Mouse (Mus musculus): ENCODE measurements at regions not wholly inside any gene's neighbourhood (a gene's known extent, or its start where the extent isn't known, plus 50 kb on each side); places are given as distances from the start of the nearest gene placed in this dataset.
"Not testable (repeated sequence)": the region's sequence is repeated elsewhere in the genome, so short reads cannot be mapped to it uniquely, and the experiment has no call there.

- no peak for DNase-seq
Measured at GRCm38 (mm10) chr5:91892338-91892737, 70.5 kb downstream of the Rchy1 start.

DNA sequence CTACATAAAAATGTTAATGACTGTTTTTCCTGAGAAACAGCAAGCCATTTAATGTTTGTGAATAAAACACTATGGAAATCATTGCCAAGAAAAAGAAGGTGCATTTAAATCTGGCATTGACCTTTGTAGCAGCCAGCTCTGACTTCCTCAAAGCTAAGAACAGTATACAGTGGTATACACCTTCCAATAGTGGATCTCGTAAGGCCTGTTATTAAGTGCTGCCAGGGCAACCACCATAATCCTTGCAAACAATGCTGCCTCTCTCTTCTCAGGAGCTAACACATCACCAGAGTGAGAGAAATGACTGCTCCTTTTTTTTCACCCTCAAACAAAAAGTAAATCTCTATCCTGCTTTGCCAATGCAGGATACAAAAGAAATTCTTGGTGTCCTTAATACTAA, 81.1 kb downstream of the Rchy1 start:
- DNase-seq = no peak

GRCm38 (mm10) chr5:91880231-91880630, 82.6 kb downstream of the Rchy1 start:
- DNase-seq = no peak

- DNase-seq = no peak
Measured at GRCm38 (mm10) chr5:91878627-91879026, 84.2 kb downstream of the Rchy1 start.

GRCm38 (mm10) chr5:91876682-91877031, 86.2 kb downstream of the Rchy1 start:
- no peak for DNase-seq

DNA sequence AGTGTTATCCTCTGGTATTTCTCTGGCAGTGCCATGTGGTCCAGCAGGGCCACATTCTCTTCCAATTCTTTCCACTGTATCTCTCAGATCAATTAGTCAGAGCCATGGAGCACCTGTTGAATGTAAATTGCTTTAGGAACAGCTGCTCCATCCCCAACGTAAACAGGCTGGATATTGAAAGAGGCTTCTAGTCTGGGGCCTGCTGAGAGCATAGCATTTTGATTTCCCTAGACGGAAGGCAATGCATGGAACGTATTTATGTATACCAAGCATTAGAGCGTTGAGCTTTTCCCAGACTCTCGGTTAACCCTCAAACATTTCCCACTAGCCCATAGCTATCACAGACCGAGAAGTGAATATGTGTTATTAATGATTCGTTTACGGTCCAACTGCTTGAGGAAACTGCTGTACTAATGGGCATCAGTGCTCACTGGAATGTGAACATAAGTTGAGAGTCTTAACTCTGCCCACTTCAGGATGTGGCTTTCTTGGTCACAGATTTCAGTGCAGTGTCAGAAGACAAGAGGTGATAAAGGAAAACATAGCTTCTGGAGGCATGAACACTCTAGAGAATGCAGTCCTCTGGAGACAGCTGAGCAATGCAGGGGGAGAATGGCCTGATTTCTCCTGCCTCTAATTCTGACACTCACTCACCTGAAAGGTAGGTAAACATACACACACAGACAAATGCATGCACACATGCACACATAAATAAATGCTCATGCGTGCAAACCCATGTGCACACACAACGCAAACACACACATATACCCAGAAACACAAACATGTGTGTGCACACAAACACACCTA, 86.8 kb downstream of the Rchy1 start:
- no peak for DNase-seq

DNA sequence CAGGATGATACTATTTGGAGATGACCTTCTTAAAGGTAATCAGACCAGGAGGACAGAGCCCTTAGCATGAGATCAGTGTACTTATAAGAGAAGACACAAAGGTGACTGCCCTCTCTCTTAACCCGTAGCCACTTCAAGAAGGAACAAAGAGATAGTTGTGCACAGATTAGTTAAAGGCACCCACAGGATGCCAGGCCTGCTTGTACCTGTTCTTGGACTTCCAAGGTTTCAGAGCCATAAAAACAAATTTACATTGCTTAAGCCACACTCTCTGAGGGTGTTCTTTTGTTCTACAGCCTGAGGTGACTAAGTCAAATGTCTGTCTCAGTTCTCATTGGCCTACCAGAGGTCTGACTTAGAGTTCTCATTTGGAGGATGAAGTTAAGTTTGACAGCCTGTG, 90.1 kb downstream of the Rchy1 start:
- no peak for DNase-seq

GRCm38 (mm10) chr5:91869791-91870190, 93.1 kb downstream of the Rchy1 start:
- DNase-seq = no peak

GRCm38 (mm10) chr5:91866184-91866583, 96.7 kb downstream of the Rchy1 start:
- DNase-seq = no peak

DNA sequence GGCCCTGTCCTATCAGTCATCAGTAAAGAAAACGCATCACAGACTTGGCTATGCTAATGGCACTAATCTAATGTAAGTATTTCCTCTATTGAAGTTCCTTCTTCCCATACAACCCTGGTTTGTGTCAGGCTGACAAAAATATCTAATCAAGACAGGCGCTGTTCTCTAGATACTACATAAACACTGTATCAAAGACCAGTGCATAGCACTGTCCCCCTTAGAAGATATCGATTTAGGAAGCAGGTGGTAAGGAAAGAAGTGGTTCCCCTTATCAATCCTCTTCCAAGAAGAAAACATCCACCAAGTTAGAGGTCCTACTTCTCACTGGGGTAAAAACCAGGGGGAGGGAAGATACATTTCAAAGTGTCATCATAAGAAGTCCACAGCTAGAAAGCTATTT, 97.5 kb downstream of the Rchy1 start:
- no peak for DNase-seq

GRCm38 (mm10) chr5:91862843-91863242, 100.0 kb downstream of the Rchy1 start:
- DNase-seq = no peak

DNA sequence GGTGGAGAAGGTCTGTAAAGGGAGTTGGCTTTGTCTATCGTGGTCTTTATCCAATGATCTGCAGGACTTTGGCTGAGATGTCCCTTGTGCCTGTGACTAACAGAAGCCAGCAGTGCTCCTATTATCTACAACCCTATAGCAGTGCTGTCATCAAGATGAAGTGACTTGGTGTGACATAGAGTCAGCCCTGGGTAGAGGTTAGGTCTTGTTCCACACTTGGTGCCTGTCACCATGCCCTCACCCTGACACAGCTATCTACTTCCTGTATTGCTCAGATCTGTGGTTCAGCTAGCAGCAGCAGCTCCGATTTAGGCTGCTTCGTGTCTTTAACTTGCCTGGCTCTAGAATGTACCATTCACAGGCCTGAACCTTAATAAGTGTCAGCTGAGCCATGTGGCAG, 100.6 kb downstream of the Rchy1 start:
- DNase-seq = no peak

DNA sequence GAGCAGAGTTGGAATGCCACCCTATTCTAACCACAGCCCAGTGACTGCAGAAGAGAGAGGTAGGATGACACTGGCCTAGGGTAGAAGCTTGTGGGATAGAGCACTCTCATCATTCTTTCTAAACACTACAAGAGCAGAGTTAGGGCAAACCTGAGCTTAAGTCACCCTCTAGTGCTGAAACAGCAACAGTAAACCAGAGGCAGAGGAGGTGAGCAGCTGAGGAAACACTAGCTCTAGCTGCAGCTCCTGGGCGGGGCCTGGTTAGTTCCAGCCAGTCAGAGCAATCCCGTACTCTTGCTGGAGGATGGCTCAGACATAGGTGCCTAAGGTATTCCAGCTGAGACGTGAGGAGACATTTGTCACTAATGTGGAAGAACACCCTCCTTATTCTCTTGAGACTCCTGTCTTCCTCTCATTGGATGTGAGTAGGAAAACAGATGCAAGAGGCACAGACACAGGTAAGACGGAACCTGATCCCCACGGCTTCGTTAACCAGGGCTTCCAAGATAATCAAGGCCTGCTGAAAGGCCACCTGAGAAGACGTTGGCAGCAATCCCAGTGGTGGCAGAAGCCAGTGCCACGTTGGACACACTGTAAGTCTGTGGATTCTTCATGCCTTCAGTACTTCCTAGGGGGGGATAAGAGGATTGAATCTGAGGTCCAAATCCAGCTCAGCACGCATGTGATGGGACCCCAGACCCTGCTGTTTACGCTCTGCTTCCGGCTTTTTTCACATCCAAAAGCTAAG, 101.3 kb downstream of the Rchy1 start:
- no peak for DNase-seq

DNA sequence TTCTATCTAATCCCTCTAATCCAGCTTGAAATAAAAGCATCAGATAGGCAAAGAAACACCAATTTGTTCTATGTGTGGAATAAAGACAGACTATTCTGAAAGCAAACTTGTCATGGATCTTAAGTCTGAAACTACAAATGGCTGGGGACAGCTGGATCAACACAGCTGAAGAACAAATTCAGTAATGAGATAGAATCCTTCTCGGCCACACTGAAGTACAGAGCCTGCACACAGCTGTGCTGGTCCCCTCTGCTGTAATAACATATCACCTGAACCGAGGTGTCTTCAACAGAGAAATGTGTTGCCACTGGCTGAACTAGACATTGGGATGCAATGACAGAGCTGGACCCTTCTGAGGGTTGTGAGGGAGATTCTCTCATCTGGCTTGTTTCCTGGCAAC, 102.4 kb downstream of the Rchy1 start:
- no peak for DNase-seq

- DNase-seq = no peak
Measured at GRCm38 (mm10) chr5:91852330-91852729, 110.5 kb downstream of the Rchy1 start.

GRCm38 (mm10) chr5:91850862-91851569, 111.9 kb downstream of the Rchy1 start:
- DNase-seq = not testable (repeated sequence)

- no peak for DNase-seq
Measured at GRCm38 (mm10) chr5:91850440-91850839, 112.4 kb downstream of the Rchy1 start.

DNA sequence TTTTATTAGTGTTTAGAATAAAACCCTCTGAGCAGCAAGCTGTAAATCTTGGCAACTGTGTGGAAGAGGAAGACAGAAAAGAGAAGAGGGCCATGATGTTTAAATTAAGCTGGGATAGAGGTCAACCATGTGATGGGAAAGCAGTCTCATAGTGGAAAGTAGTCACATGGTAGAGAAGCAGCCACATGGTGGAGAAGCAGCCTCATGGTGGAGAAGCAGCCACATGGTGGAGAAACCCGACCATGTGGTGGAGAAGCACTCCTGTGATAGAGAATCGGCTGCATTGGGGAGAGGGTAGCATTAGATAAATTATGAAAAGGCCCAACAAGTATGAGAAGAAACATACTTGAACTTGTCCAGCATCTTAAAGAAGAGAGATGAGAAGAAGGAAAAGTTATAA, 113.3 kb downstream of the Rchy1 start:
- no peak for DNase-seq

DNA sequence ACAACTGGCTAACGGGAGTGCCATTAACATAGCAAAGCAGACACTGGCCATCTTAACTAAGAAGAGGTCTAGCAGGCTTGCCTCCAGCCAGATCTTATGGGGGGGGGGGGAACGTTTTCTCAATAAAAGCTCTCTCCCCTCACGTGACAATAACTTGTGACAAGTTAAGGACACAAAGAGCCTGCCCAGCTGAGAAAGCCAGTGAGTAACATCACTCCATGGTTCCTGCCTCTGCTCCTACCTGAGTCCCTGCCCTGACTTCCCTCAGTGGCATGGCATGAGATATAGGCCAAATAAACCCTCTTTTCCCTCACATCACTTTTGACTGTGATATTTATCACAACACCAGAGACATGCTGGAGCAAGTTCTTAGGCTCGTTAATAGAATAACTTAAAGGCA, 113.8 kb downstream of the Rchy1 start:
- no peak for DNase-seq

DNA sequence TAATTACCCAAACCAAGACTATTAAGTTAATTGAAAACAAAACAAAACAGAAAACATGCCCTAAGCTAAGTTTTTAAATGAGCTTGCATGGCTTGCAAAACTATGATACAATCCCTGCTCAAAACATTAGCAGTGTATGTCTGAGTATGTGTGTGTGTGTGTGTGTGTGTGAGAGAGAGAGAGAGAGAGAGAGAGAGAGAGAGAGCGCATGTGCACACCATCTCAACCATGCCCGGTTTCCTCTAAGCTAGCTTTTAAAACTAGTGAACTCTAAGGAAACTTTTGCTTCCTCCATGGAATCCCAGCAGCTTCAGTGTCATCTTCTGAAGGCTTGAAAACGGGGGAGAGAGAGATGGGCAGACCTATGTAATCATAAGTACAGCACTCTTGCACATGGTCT, 114.3 kb downstream of the Rchy1 start:
- no peak for DNase-seq

DNA sequence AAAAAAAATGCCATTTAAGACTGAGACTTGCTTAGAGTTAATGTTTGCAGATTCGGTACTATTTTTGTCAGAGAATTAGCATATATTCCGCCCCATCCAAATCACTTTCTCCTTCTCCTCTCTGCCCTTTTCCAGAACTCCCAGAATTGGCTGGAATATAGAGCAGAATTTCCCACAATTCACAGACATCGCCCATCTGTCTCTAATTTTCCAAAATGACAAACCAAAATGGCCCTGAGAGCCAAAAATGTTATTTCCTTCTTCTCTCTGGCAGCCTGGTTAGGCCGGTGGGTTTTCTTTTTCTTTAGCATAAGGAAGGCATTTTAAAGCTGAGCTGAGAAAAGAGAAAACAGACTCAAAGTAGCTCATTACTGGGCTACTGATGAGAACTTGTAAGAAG, 119.8 kb downstream of the Rchy1 start:
- DNase-seq = no peak

GRCm38 (mm10) chr5:91841066-91841465, 121.8 kb downstream of the Rchy1 start:
- no peak for DNase-seq

DNA sequence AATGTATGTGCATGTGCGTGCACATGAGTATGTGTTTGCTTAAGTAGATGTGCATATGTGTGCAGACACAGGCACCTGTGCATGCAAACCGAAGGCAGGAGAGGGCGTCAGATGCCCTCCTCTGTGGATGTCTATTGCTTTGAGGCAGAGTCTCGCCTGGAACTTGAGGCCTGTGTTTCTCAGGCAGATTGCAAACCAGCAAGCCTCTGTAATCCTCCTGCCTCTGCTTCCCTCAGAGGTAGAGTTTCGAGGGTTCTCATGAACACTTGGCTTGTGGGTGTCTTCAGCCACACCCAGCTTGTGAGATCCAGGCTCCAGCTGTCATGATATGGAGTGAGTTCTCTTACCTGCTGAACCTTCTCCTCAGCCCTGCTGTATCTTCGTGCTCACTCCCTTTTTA, 134.4 kb downstream of the Rchy1 start:
- no peak for DNase-seq

GRCm38 (mm10) chr5:91826636-91827035, 136.2 kb downstream of the Rchy1 start:
- no peak for DNase-seq

Data from kidney, adult 18-20 months (tissue).